Mouse (Mus musculus) T-helper 2 cell (primary cell): ENCODE data around the gene Fmnl3.

Experiments used
- in situ Hi-C: fragments of 300-600 bp; cut with MboI, MseI; formaldehyde crosslinking; loops from one replicate; pipeline ENCODE4 v1.15.1; 2025; ENCODE audit warnings: high pct_unique_total_duplicates

Gene Fmnl3

DNA sequence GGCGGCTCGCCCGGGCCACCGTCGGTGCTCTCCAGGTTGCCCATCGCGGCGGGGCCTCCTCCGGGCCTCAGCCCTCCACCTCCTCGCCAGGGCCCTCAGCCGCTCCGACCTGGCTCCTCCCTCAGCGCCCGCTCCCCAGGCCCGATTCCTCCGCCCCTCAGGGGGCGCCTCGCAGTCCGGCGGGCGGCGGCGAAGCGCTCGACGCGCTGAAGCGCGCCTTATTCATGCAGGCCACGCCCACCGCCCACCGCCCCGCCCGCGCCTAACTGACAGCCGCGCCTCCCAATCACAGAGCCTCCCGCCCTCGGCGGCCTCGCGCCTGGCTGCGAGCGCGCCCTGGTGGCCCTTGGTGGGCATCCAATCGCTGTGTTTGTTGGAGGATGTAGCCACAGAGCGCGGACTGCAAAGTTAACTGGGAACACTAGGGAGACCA, at the start of gene Fmnl3:
TSS of gene Fmnl3 (minus strand) at position 224 of the 433 bp plus-strand sequence.
- in situ Hi-C loops: no loop called here

DNA sequence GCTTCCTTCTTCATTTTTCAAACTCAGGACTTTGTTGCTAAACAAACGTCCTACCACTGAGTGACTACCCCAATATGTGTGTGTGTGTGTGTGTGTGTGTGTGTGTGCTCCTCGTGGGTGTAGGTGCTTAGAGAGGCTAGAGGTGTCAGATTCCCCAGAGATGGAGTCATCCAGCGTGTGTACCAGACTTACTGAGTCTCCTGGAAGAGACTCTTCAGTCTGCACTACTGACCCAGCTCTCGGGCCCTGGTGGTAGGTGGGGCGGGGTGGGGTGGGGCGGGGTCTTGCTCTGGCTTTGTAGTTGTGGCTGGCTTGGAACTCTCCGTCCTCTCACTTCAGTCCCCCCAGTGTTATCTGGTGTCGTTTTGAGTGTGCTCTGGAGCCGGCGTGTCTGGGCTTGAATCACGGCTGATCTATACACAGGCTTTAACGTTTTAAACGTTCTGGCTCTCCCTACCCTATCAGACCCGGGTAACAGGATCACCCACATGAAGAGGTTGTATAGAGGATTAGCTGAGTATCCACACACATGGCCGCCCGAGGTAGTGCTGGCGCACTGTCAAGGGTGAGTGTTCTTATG, 47.5 kb upstream of the Fmnl3 start:
- in situ Hi-C loops: no loop called here

DNA sequence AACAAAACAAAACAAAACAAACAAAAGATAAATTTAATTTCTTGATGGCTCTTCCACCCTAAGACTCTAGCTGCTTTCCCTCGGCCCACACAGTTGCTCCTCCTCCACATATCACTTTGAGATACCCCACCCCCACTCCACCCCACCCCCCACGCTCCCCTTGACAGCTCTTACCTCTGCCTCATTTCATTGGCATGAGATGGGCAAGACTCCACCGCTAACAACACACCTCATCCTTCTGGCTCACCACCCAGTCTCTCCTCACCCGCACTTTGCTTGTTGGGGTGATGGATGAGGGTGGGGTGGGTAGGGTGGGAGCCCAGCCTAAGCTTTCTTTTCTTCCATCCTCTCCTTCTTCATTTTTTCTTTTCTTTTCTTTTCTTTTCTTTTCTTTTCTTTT, 46.7 kb upstream of the Fmnl3 start:
- in situ Hi-C loops: no loop called here

DNA sequence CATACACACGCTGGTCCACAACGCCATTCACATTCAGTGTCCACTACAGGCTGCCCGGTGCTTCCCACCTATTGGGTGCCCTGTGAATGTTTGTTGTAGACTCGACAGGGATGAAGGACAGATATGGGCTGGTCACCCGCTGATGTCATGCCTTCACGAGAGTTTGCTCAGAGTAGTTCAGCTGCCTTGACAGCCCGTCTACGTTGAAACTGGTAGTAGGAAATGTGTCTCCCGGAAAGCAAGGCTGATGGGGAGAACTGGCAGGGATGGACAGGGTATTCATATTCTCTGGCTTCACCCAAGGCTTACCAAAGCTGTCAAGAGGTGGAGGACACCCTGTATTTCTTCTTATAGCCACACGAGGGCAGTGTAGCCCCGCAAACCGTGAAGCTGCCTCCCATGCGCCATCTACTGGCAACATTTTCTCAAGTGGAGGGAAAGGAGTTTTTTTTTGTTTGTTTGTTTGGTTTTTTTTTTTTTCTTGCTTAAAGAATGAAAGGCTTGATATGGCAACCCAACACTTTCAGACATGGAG, 46.1 kb upstream of the Fmnl3 start:
- in situ Hi-C loops: no loop called here

DNA sequence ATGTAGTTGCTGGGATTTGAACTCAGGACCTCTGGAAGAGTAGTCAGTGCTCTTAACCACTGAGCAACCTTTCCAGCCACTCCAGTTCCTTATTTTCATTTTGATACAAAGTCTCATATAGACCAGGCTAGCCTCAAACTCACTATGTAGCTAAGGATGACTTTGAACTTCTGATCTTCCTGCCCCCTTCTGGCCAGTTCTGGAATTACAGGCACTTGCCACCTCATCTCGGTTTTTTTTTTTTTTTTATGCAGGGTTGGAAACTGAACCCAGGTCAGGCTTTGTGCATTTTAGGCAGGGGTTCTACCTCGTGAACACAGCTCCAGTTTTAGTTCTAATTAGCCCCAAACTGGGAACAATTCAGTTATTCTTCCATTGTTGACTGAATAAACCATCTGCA, 45.5 kb upstream of the Fmnl3 start:
- in situ Hi-C loops: no loop called here

DNA sequence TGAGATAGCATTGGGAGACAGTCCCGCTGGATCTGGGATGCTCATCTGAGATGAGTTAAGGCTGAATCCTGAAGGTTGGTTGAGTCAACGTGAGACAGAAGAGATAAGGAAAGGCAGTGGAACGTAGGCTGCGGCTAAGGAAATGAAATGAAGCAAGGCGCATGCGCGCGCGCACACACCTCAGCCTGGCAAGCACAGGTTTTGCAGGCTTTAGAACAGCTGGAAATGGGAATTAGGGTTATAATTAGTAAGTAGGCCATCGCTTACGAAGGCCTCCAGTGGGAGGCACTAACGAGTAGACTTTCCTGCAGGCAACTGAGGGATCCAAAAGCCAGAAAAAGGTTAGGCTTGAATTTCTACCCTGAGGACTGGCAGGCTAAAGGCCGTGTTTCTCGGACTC, 41.5 kb upstream of the Fmnl3 start:
- in situ Hi-C loops: no loop called here

DNA sequence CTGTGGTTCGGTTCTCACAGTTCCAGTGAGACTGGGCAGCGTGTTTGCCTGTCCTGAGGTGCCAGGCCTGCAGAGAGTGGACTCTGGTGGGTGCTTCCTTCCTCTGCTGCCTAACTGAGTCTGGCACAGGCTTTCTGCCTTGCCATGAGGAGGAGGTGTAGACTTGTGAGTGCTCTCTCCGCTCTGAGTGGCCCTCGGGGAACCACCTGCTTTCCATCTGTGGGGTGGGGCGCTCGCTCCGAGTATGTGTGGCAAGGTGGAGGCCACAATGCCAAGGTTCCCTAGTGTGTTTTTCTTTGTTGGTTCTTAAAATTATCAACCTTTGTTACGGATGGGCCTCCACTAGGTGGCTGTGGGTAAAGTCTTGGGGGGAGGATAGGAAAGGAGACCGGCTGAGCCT, 38.6 kb upstream of the Fmnl3 start:
- in situ Hi-C loops: no loop called here

DNA sequence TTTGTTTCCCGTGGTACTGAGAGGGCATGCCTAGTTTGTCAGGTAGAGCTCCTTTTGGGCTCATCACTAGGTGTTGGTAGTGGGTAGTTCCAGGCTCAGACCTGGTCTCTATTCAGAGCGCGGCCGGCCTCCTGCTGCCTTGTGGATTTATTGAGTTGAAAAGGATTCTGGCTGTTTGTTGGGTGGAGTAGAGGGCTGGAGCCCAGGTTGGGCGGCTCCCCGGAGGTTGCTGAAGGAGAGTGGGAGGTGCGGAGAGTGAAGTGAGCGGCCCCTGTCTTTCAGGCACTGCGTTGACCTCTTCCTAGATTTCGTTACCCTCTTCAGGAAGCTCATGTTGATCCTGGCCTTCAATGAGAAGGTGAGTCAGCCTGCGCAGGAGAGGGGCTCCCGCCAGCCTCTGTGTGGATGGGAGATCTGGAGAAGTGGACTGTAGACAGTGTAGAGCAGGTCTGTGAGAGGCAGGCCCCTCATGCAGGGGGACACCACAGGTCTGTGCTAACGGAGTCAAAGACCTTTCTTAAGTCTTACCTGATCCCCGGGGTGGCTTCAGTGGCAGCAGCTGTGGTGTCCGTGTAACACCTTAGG, 36.8 kb upstream of the Fmnl3 start:
- in situ Hi-C loops: no loop called here

DNA sequence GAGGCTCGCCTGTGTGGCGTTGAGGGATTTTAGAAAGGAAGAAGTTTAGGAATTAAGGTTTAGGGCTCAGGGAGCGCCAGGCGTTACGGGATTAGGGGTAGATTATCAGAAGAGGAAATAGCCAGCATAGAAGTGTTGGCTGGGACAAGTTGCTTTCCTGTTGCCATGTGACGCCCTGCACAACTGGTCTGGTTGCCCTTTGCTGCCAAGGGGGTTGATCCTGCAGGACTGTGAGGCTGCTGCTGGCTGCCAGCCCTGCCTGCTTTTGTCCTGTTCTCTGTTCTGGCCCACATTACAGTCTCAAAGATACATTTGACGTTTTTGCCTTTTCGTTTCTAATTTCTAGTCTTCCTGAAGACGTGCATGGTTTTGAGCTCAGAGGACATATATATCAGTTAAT, 34.9 kb upstream of the Fmnl3 start:
- in situ Hi-C loops: no loop called here

DNA sequence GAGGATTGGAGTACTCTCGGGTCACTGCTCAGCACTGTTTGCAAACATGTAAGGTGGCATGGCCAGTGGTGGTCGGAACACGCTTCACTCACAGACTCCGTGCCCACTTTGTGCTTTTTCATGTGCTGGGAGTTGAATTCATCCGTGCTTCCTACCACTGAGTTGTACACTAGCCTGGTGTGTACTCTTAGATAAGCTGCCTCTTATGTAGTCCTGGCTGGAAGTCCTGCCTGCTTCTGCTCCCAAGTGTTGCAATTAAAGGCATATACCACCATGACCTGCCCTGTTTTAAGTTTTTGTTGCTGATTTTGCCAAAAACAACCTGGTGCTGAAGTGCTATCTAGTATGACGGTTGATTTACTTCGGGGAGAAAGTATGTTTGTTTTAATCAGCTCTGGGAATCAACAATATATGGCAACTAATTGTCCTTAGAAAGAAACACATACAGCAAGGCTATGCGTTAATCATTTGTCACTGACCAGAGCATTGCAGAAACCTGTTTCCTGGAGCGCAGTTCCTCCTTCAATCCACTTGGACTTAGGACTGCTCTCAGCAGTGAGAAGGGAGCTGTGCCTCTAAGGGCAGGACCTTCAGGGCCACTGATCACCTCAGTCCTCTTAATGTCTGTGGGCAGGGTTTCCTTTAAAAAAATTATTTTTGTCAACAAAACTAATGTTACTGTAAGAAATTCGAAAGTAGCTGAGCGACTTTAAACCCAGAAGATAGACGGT, 33.0 kb upstream of the Fmnl3 start:
- in situ Hi-C loops: no loop called here

DNA sequence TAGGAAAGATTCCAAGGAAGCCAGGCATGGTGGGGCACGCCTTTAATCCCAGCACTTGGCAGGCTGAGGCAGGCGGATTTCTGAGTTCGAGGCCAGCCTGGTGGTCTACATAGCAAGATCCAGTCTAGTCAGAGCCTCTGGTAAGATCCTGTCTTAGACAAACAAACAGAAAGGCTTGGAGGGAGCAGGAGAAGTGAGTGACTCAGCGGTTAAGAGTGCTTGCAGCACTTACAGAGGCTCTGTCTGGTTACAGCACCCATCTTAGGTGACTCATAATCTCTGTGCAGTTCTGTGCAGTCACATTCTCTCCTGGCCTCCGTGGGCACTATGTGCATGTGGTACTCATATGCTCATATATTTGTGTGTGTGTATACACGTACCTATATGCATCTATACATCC, 30.3 kb upstream of the Fmnl3 start:
- in situ Hi-C loops: no loop called here

DNA sequence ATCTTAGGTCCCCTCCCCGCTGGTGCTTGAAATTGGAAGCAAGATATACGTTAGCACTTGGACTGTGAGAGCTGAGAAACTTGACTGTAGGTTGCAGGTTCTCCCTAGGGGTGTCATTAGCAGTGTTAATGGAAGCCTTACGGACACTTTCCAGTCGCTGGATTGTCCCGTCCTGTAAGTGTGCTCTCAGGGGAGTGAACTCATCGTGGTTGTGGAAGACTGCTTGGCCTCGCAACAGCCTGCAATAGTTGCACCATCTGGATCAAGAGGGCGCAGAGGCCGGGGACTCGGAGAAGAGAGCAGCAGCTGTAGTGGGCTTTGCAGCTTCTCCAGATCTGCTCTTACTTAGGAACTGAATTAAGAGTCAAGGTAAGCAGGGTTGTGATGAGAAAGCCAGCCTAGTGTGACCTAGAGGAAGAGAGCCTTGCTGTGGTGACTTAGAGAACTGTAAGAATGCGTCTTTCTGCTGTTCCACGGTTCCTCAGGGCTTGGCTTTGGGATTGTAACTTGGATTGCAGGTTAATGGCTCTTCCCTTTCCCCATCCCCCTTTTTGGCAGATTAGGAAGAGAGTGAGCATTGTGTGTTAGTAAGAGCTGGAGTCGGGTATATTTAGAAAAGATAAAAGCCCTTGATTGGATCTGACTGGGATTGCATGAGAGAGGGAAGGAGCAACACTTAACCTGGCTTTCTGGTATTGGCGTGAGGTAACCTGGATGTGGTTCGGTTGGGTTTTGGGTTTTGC, 29.4 kb upstream of the Fmnl3 start:
- in situ Hi-C loops: no loop called here

DNA sequence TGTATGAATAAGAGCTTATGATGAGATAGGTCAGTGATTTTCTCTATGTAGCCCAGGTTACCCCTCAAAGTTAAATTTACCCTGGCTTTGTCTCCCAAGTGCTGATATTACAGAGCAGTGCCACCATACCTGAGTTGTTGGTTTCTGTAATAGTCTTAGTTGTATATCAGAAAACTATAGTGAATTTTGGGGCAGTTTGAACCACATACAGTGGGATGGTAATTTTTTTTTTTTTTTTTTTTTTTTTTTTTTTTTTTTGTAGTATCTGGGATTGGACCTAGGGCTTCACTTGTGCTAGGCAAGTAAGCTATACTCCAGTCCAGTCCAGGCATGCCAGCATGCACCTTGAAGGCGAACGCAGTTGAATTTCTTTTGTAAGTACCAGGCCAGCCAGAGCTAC, 27.3 kb upstream of the Fmnl3 start:
- in situ Hi-C loops: no loop called here

DNA sequence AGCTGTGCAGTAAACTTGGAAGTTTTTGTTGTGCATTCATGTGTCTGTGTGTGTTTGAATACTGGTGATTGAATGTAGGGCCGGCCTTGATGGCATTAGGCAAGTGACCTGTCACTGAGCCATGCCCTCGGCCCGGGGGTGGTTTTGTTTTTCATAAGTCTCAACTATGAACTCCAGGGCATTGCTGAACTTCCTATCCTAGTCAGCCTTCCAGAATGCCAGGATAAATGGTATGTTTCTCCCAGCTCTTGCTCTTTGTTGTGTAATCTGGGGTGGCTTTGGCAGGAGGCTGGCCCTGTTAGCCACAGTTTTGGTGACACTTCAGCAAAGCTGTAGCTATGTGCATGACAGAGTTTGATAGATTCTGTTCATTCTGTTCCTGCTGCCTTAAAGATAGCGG, 26.6 kb upstream of the Fmnl3 start:
- in situ Hi-C loops: no loop called here

DNA sequence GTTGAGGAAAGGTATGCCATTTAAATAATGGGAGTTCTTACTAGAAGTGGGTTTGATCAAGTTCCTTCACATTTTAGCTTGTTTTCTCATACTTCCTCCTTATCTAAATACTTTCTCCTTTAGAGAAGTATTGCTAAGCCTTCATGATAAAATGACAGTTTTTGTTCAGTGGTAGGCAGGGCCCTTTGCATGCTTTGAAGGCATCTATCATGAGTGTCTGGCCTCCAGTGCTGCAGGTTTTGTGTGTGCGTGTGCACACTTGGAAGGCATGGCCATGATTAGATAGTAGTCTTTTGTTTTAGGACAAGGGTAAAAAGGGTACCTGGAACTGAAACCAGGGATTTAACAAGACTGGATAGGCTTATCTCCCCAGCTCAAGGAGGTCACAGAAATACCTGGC, 26.2 kb upstream of the Fmnl3 start:
- in situ Hi-C loops: no loop called here

DNA sequence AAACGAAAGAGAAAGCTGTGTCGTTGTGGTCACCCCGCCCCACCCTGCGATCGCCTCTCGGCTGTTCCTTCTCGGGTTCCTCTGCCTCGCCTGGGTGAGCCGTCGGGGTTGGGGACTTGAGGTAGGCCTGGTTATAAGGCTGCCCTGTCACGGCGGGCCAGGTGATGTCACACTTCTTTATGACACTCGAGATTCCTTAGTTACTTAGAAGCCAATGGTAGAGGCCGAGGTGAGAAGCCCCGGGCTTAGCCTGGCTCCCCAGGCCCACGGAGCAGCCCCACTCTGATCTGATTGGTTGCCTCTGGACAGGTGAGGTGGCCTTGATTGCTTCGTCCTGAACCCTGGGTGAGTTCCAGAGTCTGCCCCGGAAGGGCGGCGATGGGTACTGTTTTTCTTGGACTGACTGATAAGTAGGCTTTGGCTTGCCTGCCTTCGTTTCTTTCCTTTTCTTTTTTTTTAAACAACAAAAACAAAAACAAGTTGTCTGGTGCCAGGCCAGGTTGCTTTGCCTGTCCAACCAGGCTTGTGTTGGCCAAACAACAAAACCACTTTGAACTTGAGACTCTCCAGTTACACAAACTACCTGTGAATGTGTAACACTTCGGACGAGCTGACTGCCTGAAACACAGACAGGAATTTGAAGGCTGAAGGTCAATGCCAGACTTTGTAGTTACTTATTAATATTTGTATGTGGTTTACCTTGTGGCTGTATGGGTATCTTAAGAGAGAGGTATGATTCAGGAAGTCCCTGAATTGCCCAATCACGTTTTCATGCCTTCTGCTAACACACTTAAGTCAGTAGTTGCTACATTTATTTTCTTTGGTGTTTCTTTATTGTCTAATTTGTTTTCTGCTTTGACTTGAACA, 23.3 kb upstream of the Fmnl3 start:
- in situ Hi-C loops: no loop called here

DNA sequence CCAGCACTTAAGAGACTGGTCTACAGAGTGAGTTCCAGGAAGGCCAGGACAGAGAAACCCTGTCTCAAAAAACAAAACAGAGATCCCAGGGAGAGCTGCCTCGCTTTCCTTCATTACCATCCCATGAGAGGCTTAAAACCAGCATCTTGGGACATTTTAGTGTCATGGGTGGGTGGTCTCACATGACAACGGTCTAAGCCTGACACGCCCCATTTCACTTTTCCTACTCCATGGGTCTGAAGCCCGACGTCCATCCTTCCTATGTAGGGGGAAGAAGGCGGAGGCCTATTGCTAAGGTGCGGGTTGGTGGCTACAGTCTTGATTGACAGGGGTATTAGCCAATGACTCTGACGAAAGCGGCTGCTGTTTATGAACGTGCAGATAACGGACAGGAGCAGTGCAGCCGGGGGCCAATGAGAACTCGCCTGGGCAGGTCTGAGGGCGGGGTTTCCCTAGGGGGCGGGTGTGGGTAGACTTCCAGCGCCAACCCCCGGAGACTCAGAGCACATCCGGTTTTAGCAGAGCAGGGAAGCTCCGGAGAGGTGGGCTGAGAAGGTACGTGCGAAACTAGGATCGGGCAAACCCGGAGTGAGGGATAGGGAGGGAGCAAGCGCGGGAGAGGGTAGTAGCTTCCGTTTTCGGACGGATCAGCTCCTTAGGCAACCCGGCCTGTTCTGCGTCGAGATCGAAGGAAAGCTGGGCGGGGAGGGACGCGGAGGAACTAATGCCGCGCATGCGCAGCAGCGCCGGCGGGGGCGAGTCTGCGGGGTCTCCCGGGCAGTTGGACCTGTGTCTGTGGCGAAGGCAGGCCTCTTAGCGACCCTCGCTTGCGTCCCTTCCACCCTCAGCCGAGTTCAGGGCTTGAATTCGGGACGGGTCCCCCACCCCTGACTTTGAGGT, 22.5 kb upstream of the Fmnl3 start, which contains the start of gene Tmbim6:
TSS of gene Tmbim6 (plus strand) at position 397 of the 900 bp plus-strand sequence.
- in situ Hi-C loops: no loop called here

DNA sequence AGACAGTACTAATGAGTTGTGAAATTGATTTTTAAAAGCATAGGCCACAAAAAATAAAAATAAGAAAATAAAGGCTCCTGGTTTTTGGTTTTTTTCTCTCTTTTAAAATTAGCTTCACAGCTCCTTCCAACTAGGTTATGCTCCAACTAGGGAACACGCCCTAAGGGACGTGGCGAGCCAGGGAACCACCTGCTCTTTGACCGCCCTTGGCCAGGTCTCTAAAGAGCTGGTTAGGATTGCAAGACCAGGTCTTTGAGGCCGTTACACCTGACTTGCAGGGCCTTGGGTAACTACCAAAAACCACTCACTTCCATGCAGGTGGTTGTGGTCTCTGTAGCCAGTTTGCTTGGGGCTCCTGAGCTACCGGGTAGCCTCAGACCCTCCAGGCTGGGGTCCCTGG, 21.7 kb upstream of the Fmnl3 start:
- in situ Hi-C loops: no loop called here

DNA sequence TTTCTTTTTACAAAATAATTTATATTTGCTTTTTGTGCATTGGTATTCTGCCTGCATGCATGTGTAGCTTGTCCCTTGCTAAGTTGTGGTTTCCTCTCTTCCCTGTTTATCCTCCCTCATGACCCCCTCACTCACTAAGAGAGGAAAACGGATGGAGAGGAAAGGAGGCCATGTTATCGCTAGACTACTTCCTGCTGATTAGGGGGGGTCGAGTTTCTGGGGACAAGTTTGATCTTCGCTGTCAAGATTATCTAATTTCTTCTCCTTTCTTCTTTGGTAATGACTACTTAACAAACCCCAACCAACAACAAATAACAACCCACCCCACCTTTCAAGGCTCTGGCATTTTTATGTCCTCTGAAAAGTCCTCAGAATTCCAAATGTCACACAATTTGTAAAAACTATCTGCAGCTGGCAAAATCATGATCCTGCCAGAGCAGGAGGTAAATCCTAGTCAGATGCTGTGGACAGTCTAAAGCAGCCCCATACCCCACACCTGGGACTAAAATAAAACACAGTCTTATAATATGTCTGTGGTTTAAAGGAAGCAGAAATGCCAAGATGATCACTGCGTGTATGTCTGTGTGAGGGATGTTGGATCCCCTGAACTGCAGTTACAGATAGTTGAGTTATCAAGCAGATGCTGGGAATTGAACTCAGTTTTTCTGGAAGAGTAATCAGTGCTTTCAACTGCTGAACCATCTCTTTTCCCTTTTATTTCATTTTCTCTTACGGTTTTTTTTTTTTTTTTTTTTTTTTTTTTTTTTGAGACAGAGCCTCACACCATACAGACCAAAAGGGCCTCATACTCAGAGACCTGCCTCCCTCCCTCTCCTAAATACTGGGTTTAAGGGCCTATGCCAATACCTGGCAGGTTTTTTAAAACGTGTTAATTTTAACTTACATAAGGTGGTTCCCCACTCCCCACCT, 20.5 kb upstream of the Fmnl3 start:
- in situ Hi-C loops: no loop called here
